In the genomic region with DNA sequence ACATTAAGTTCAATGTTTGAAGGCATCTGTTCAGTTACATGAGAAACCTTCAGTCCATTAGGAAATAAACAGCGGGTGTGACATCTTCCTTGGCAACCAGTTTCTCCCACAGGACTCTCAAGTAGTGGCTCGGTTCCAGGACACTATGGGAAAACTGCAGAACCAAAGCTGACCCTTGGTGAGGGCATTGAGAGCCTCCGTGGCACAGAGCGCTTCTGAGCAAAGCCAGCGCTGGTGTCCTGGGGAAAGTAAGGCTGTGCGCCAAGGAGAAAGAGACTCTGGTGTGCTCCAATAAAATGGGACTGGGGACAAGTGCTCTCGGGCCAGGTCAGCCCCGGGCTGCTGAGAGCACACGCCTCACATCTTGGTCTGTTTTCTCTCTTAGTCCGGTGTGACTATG, we compare ENCODE assay signal across 12 mouse cellular contexts.
DNase-seq lines count a peak whose midpoint lies in the region; ATAC-seq and TF ChIP-seq lines count a peak whose summit lies in the region.
"Had no signal": no experiment of that assay in that cellular context is flagged by ENCODE, and none has a peak within 500 bp of the region (broad histone marks: within the 10 kb centered on the region; RNA-seq: fewer than 3 reads in every experiment).

No protein-coding gene starts in this region.

- H3K9me3 ChIP-seq in hindbrain, embryonic 15.5 days = no peaks in the 10 kb centered on the region
- H3K9me3 ChIP-seq in hindbrain, embryonic 13.5 days = no peaks in the 10 kb centered on the region
- no peaks in the 10 kb centered on the region for H3K9me3 ChIP-seq in midbrain, postnatal 0 days (ENCODE audit: low read length)
- no peaks in the 10 kb centered on the region for H3K9me3 ChIP-seq in midbrain, embryonic 10.5 days (replicated peaks)
- H3K9me3 ChIP-seq: limb, embryonic 12.5 days had no signal

- no peaks in the 10 kb centered on the region for H3K4me1 ChIP-seq in hindbrain, embryonic 15.5 days (replicated peaks)
- no peaks in the 10 kb centered on the region for H3K4me1 ChIP-seq in hindbrain, embryonic 13.5 days (replicated peaks)
- H3K4me1 ChIP-seq in midbrain, postnatal 0 days (ENCODE audit: insufficient read depth, low read length) = no peaks in the 10 kb centered on the region
- no peaks in the 10 kb centered on the region for H3K4me1 ChIP-seq in midbrain, embryonic 10.5 days
- H3K4me1 ChIP-seq: limb, embryonic 12.5 days had no signal

- DNase-seq in midbrain, postnatal 0 days (ENCODE audit: low spot score) = peak; percentile 63
- DNase-seq in midbrain, embryonic 10.5 days (ENCODE audit: low spot score) = no peak
- DNase-seq in gastrocnemius, adult 8-10 months (ENCODE audit: low spot score in 2 of 2) = peak; percentile 55 to 57
- DNase-seq in heart, postnatal 4 days = peak; percentile 20
- DNase-seq in frontal cortex, postnatal 36 days (ENCODE audit: low spot score in 2 of 2) = no peak
- DNase-seq: thymus, adult 2 months had no signal

- no peak overlapping the region for H3K9ac ChIP-seq in hindbrain, embryonic 15.5 days
- H3K9ac ChIP-seq in hindbrain, embryonic 13.5 days = no peak overlapping the region
- no peak overlapping the region for H3K9ac ChIP-seq in midbrain, postnatal 0 days (replicated peaks; ENCODE audit: low read length, poor library complexity, severe bottlenecking)
- H3K9ac ChIP-seq: limb, embryonic 12.5 days had no signal

- TF ChIP-seq CTCF in midbrain, postnatal 0 days (IDR thresholded peaks at IDR 0.05) = no peak

- no peak overlapping the region for H3K4me3 ChIP-seq in hindbrain, embryonic 15.5 days
- no peak overlapping the region for H3K4me3 ChIP-seq in hindbrain, embryonic 13.5 days
- no peak overlapping the region for H3K4me3 ChIP-seq in midbrain, postnatal 0 days (ENCODE audit: low read depth, low read length)
- H3K4me3 ChIP-seq in midbrain, embryonic 10.5 days = no peak overlapping the region
- H3K4me3 ChIP-seq: layer of hippocampus, adult 2 months; limb, embryonic 12.5 days had no signal

- peak; percentile 54; the same call in 1 of the 2 replicates for ATAC-seq in hindbrain, embryonic 15.5 days (ENCODE audit: low FRiP score, low read depth)
- ATAC-seq in hindbrain, embryonic 13.5 days (ENCODE audit: low FRiP score) = no peak
- no peak for ATAC-seq in midbrain, postnatal 0 days (ENCODE audit: low FRiP score)
- ATAC-seq: midbrain, embryonic 16.5 days had no signal

- H3K36me3 ChIP-seq in hindbrain, embryonic 15.5 days = no peaks in the 10 kb centered on the region
- H3K36me3 ChIP-seq in hindbrain, embryonic 13.5 days = no peaks in the 10 kb centered on the region
- no peaks in the 10 kb centered on the region for H3K36me3 ChIP-seq in midbrain, postnatal 0 days (ENCODE audit: insufficient read depth, low read length)
- H3K36me3 ChIP-seq in midbrain, embryonic 10.5 days = no peaks in the 10 kb centered on the region
- H3K36me3 ChIP-seq: limb, embryonic 12.5 days had no signal

- no peak overlapping the region for H3K4me2 ChIP-seq in hindbrain, embryonic 15.5 days
- no peak overlapping the region for H3K4me2 ChIP-seq in hindbrain, embryonic 13.5 days
- H3K4me2 ChIP-seq in midbrain, postnatal 0 days (ENCODE audit: low read depth, low read length, poor library complexity, severe bottlenecking) = no peak overlapping the region
- H3K4me2 ChIP-seq: limb, embryonic 12.5 days had no signal

- H3K27ac ChIP-seq in hindbrain, embryonic 15.5 days (replicated peaks) = no peak overlapping the region
- no peak overlapping the region for H3K27ac ChIP-seq in hindbrain, embryonic 13.5 days
- H3K27ac ChIP-seq in midbrain, postnatal 0 days (ENCODE audit: low read depth, low read length) = no peak overlapping the region
- H3K27ac ChIP-seq in midbrain, embryonic 10.5 days (replicated peaks) = no peak overlapping the region
- H3K27ac ChIP-seq: layer of hippocampus, adult 2 months; limb, embryonic 12.5 days had no signal

- H3K27me3 ChIP-seq in hindbrain, embryonic 15.5 days = no peaks in the 10 kb centered on the region
- H3K27me3 ChIP-seq in hindbrain, embryonic 13.5 days = no peaks in the 10 kb centered on the region
- no peaks in the 10 kb centered on the region for H3K27me3 ChIP-seq in midbrain, postnatal 0 days (ENCODE audit: insufficient read depth, low read length)
- H3K27me3 ChIP-seq in midbrain, embryonic 10.5 days (ENCODE audit: low read depth, poor library complexity, severe bottlenecking) = no peaks in the 10 kb centered on the region
- H3K27me3 ChIP-seq: CH12.LX; limb, embryonic 12.5 days had no signal

- 68% methylated on average over 10 of the region's 10 CpGs for WGBS in hindbrain, embryonic 15.5 days
- 80% methylated on average over 10 of the region's 10 CpGs for WGBS in hindbrain, embryonic 13.5 days
- 81% methylated on average over 10 of the region's 10 CpGs for WGBS in midbrain, postnatal 0 days
- whole genome bisulfite sequencing in midbrain, embryonic 10.5 days = 89% methylated on average over 10 of the region's 10 CpGs

Comparison
In these comparisons a context has a peak if more than half of its experiments do, and no peak if none do; other contexts are left out.
1. DNase-seq: peak in midbrain, postnatal 0 days (single experiment), gastrocnemius, adult 8-10 months (2 of 2) and heart, postnatal 4 days (single experiment); none in midbrain, embryonic 10.5 days (single experiment) and frontal cortex, postnatal 36 days (0 of 2).